Mouse (Mus musculus) cerebellum, adult 18-20 months (tissue): Measurements from ENCODE around the gene Mybl2.

Experiments used
- DNase-seq, 2 experiments: peaks; one replicate each; pipeline ENCODE4 v3.0.0; 2021

The Mybl2 gene

DNA sequence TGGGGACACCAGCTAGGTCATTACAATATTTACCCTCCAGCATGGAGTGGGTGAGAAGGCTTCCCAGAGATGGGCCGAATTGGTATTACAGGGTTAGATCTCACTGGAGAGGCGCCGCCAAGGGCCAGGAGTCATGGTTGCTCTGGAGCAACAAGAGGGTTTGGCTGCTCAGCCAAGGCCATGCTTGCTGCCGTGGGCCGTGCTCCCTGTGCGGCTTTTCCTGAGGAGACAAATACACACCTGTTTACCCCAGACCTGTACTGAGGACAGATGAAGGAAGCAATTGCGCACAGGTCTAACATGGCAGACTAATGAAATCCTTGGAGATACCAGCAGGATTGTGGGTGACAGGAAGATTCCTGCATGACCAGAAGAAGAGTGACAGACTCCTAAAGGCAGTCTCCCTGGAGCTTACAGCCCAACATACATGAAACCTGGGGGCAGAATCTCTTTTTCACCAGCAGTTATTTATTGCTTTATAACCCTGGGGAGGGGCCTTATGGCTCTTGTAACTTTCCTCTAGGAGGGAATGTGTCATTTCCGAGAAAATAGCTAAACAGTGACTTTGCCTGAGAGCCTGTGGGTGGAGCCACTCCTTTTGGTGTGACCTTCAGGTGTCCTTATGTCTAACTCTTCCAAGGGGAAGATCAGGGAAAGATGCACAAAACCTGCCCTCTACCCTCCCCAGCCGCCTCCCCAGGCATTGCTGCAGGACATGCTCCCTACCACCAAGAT is 18.7 kb downstream of the Mybl2 start:
- DNase-seq, result no peak

GRCm38 (mm10) chr2:163074006-163074405 is 19.5 kb downstream of the Mybl2 start:
- DNase-seq, result no peak

DNA sequence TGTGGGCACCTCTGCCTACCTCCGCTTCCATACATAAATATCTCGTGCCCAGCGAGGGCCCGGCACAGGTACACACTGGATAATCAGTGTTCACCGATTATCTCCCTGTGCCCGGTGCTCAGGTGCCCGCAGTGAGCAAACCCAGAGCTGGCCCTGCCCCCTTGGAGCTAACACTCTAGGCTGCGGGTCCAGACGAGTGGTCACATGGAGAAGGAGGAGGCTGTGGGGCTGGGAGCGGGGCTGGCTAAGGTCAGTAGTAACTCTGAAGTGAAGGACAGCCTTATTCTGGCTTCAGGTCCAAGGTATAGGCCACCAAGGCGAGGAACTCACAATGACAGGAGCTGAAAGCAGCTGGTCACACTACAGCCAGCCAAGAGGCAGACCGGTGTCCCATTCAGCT is 20.3 kb downstream of the Mybl2 start:
- DNase-seq, result no peak

GRCm38 (mm10) chr2:163075234-163075633 is 20.7 kb downstream of the Mybl2 start:
- no peak for DNase-seq

GRCm38 (mm10) chr2:163079041-163079440 is 24.6 kb downstream of the Mybl2 start:
- no peak for DNase-seq

GRCm38 (mm10) chr2:163082591-163082990 is 28.1 kb downstream of the Mybl2 start:
- DNase-seq, result no peak

GRCm38 (mm10) chr2:163084519-163084918 is 30.0 kb downstream of the Mybl2 start:
- DNase-seq, result no peak

DNA sequence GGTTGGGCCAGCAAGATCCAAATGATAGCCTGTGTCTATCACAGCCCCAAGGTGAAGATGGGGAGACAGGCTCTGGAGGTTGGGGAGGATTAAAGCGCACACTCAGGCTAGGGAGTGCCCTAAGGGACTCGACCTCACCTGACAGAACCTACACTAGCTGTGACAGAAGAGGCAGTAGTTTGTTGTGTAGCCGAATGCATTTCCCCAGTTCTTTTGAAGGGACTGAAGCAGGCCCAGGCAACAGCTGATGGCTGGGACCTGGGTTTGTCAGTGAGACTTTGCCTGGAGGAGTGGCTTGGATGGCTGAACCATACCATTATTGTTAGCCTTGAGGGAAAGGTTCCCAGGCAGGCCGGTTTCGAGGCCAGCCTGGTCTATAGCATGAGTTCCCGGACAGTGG is 30.6 kb downstream of the Mybl2 start:
- no peak for DNase-seq

GRCm38 (mm10) chr2:163086561-163086960 is 32.1 kb downstream of the Mybl2 start:
- no peak for DNase-seq

DNA sequence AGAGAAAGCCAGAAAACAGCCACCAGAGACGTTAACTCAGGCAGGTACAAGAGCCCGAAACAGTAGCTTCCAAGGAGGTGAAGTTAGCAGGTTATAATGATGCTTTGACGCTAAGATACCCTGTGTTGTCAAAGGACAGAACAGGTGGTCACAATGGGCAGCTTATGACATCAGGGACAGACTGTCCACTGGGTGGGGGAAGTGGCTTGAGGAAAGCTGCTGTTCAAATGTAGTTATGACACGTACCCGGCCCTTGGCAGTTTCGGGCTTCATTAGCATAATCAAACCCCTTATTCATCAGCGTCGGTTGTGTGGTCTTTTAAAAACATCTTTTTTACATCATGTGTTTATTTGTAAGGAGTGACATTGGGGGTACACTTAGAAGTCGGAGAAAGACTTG is 33.2 kb downstream of the Mybl2 start, which contains the start of gene Gtsf1l:
Gtsf1l (minus strand) TSS at position 128 of the 400 bp plus-strand sequence.
- no peak for DNase-seq

DNA sequence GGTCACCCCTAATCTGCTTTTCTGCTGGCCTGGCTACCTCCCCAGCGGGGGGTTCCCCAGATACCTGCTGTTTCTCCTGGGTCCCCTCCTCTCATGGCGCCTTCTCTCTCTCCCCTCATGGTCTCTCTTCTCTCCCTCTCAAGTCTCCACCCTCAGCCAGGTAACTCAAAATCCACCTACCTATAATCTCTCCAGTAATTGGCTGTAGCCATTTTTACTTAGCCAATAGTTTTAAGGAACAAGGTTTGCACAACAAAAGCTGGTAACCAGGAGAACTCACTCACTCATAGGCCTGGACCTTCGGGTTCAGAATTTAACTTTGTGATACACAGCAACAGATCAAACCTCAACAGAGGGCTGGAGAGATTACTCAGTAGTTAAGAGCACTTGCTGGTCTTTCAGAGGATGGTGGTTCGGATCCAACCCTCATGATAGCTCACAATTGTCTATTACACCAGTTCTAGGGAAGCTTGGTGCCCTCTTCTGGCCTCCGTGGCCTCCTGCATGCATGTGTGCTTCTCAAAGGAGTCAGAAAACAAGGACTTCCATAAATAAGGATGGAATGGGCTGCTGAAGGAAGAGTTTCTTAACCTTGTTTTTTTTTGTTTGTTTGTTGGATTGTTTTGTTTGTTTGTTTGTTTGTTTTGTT is 35.1 kb downstream of the Mybl2 start:
- DNase-seq, result no peak

GRCm38 (mm10) chr2:163094909-163095308 is 40.4 kb downstream of the Mybl2 start:
- no peak for DNase-seq

GRCm38 (mm10) chr2:163095784-163096183 is 41.3 kb downstream of the Mybl2 start:
- DNase-seq, result no peak

GRCm38 (mm10) chr2:163099919-163100318 is 45.4 kb downstream of the Mybl2 start:
- DNase-seq, result no peak

- no peak for DNase-seq
Measured at GRCm38 (mm10) chr2:163100551-163100950, 46.1 kb downstream of the Mybl2 start.

DNA sequence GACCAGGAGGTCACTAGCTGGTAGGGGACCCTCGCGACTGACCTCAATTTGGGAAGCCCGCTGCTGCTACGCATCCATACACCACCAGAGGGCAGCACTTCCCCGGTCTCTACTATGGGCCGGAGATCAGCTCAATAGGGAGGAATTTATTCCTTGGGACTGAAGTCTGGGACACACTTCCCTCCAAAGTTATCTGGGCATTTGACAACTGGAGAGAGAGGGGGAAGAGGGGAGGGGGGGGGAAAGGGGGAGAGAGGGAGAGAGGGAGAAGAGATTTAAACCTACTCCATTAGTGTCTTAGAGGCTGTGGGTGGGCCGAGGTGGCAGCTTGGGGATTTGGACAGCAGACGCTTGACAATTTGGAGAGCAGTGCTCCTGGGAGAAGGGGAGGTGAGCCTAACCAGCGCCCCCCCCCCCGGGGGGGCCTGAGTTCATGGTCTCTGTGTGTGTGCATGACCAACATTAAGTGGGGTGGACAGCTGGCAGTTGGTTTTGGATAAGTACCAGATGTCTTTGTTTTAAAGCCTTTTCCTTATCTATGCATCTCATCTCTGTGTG is 47.2 kb downstream of the Mybl2 start:
- peak; percentile 25 to 50 for DNase-seq

DNA sequence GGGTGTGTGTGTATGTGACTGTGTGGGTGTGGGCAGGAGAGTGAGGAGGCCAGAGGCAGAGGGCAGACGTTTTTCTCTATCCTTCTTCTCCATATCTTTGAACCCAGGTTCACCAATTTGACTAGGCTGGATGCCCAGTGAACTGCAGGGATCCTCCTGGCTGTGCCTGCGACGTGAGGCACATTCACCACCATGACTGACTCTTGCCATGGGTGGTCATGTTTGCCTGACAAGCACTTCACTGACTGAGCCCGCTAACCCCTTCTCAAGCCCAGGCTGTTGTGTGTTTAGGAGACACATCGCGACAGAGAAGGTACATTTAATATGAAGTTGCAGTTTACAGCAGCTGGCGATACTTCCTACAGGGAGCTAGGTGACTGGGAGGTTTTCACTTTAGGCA is 47.7 kb downstream of the Mybl2 start:
- no peak for DNase-seq

DNA sequence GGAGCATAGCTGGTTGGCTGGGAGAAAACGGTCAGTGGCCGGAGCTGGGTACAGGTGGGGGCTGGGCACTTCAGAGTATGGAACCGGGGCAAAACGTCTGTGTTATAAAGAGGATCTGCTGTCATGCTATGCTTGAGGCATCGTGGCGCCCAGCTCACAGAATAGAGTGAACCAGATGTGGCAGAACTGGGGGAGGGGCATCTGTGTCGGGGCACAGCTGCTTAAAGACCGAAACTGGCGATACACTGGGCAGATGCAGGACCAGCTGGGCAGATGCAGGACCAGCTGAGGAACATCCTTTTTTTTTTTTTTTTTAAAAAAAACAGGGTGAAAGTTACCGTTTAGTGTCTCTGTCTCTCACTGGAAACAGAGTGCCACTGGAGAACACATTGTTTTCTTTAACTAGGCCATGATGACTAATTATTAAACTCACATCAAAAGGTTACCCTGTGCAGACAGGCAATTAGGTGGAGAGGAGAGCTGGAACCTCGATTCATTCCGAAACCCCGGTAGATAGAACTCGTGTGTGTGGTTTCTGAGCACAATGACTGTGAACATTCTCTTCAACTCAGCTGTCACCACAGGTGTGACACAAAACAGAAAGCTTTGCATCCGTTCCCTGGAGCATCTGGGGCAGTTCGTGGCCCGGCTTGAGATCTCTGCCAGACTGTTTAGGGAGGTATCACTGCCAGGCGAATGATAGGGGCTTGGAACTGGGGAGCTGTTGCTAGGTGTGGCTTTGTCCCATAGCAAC is 48.6 kb downstream of the Mybl2 start:
- DNase-seq, result no peak

GRCm38 (mm10) chr2:163104086-163104770 is 49.7 kb downstream of the Mybl2 start:
- DNase-seq, result peak; percentile 3 to 7

GRCm38 (mm10) chr2:163108385-163108784 is 53.9 kb downstream of the Mybl2 start:
- DNase-seq, result no peak

DNA sequence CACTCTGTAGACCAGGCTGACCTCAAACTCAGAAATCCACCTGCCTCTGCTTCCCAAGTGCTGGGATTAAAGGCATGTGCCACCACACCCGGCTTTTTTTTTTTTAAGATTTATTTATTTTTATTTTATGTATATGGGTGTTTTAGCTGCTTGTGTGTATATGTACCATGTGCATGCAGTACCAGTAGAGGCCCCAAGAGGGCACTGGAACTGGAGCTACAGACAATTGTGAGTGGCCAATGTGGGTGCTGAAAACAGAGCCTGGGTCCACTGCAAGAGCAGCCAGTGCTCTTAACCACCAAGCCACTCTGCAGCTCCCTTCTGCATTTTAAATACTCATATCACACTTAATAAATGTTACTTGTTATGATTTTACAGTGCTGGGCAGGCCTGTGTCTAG is 56.2 kb downstream of the Mybl2 start:
- DNase-seq, result no peak

GRCm38 (mm10) chr2:163111413-163112201 is 57.1 kb downstream of the Mybl2 start:
- DNase-seq, result no peak
